Mouse (Mus musculus): ENCODE data around the gene Nr2c1. TPM values are rescaled to one million over a fixed set of nuclear protein-coding genes. Genes with fewer than 3 reads are reported as not detected.

Nr2c1 gene
- polyA plus RNA-seq, 1 experiment from 2014 or later, result 9.9 TPM

DNA sequence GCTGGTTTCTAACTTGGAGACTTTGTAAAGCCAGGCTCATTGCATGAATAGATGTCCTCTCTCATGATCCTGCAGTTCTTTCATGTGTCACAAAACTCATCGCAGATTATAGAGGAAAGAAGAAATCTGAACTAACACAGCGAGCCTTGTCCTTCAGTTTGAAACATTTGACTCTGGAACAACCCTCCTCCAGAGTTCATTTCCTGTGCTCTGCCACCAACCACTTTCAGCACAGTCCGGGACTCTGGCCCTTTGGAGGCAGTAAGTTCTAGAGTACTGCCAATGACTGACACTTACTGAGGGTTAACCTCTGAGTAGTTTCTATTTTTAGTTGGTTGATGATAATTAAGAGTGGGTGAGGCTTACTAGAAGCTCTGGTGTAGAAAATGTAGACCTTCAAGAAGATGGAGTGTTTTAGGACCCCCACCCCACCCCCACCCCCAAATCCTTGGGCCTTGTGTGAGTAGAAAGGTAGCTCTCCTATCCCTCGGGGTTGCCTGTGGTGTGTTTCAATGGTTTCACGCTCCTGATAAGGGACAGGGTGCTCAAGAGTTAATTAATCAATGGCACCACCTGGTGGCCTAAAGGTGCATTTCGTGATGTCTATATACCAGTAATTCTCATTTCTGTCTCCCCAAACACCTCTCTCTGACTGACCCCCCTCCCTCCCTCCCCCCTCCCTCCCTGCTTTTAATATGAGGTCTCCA is 31.8 kb upstream of the Nr2c1 start:
- H3K27ac ChIP-seq (ENCODE audit: low read length), result 0 out of 2 replicates have a peak overlapping the region, but pooled peaks have one; percentile 39

DNA sequence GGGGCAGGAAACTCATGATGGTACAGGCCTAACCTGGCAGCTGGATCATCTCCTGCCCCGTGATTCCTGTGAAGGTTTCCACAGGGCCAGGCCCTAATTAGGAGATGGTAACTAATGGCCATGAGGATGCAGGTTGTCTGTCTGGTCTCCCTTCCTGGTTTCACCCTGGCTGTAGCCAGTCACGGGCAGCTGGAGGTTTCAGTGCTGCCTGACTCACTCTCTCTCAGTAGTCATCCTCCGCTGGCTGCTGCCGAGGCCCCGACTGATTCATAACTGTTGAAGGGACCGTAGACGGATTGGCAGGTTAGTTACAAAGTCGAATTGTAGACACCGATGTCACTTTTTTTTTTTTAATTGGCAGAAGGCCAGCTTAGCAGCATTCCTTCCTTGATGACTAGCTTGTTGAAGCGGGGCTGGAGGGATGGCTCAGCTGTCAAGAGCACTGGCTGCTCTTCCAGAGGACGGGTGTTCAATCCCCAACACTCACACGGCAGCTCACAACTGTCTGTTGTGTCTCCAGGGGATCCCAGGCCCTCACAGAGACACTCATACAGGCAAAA is 31.0 kb upstream of the Nr2c1 start:
- H3K4me3 ChIP-seq (replicated peaks; ENCODE audit: low read length), result no peak overlapping the region
- H3K9me3 ChIP-seq (replicated peaks; ENCODE audit: control insufficient read depth, low read length), result no peaks in the 10 kb centered on the region
- 64% methylated on average over 12 of the region's 12 CpGs for WGBS
- ATAC-seq (ENCODE audit: insufficient read depth, low FRiP score), result no peak; the same call in 1 of the 2 replicates
- peaks cover 5% of the 10 kb centered on the region for H3K4me1 ChIP-seq (ENCODE audit: control insufficient read depth, insufficient read depth, low read length)
- no peak overlapping the region for H3K27ac ChIP-seq (ENCODE audit: low read length)
- no peaks in the 10 kb centered on the region for H3K36me3 ChIP-seq (ENCODE audit: control insufficient read depth, insufficient read depth, low read length)
- no peak overlapping the region for H3K4me2 ChIP-seq (ENCODE audit: low read depth, low read length)
- no peaks in the 10 kb centered on the region for H3K27me3 ChIP-seq (ENCODE audit: control insufficient read depth, insufficient read depth, low read length)
- no peak overlapping the region for H3K9ac ChIP-seq (ENCODE audit: low read length)

More for the DNA sequence above, 31.8 kb upstream of the Nr2c1 start:
- Histone ChIP-seq H3K9me3 (replicated peaks; ENCODE audit: control insufficient read depth, low read length) (no peaks in the 10 kb centered on the region), H3K9ac (ENCODE audit: low read length) (peak overlapping the region; percentile 23; the same call in 1 of the 2 replicates), H3K4me3 (replicated peaks; ENCODE audit: low read length) (no peak overlapping the region), H3K27me3 (ENCODE audit: control insufficient read depth, insufficient read depth, low read length) (no peaks in the 10 kb centered on the region), H3K4me2 (ENCODE audit: low read depth, low read length) (peak overlapping the region; percentile 14; the same call in 1 of the 2 replicates), H3K4me1 (ENCODE audit: control insufficient read depth, insufficient read depth, low read length) (peaks cover 5% of the 10 kb centered on the region), H3K36me3 (ENCODE audit: control insufficient read depth, insufficient read depth, low read length) (no peaks in the 10 kb centered on the region)
- 25% methylated on average over 6 of the region's 6 CpGs for WGBS
- ATAC-seq (ENCODE audit: insufficient read depth, low FRiP score), result peak; percentile 78; the same call in 1 of the 2 replicates

GRCm38 (mm10) chr10:94117916-94118315 is 29.9 kb upstream of the Nr2c1 start:
- Histone ChIP-seq H3K27me3 (ENCODE audit: control insufficient read depth, insufficient read depth, low read length) (no peaks in the 10 kb centered on the region), H3K4me1 (ENCODE audit: control insufficient read depth, insufficient read depth, low read length) (peaks cover 5% of the 10 kb centered on the region), H3K4me3 (replicated peaks; ENCODE audit: low read length) (no peak overlapping the region), H3K27ac (ENCODE audit: low read length) (no peak overlapping the region), H3K36me3 (ENCODE audit: control insufficient read depth, insufficient read depth, low read length) (no peaks in the 10 kb centered on the region), H3K9ac (ENCODE audit: low read length) (no peak overlapping the region), H3K9me3 (replicated peaks; ENCODE audit: control insufficient read depth, low read length) (no peaks in the 10 kb centered on the region), H3K4me2 (ENCODE audit: low read depth, low read length) (no peak overlapping the region)
- ATAC-seq (ENCODE audit: insufficient read depth, low FRiP score), result no peak
- 81% methylated on average over 3 of the region's 3 CpGs for WGBS

DNA sequence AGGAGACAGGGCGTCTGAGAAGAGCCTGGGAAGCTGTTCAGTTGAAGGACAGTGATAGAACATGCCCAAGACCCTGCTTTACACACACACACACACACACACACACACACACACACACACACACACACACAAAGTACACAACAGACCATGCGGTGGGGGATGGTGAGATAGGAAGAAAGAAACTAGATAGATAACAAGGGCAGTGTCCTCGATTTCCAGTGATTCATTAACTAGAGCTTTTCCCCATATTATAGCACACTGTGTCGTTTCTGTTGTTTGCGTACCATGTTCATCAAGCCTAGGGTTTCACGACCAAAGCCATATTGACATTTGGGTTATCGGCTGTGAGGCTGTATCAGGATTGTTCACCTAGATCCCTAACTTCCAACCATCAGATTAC is 28.8 kb upstream of the Nr2c1 start:
- no peaks in the 10 kb centered on the region for H3K9me3 ChIP-seq (replicated peaks; ENCODE audit: control insufficient read depth, low read length)
- no peak overlapping the region for H3K27ac ChIP-seq (ENCODE audit: low read length)
- peaks cover 5% of the 10 kb centered on the region for H3K4me1 ChIP-seq (ENCODE audit: control insufficient read depth, insufficient read depth, low read length)
- WGBS, result 72% methylated on average over 7 of the region's 7 CpGs
- no peaks in the 10 kb centered on the region for H3K36me3 ChIP-seq (ENCODE audit: control insufficient read depth, insufficient read depth, low read length)
- no peak overlapping the region for H3K9ac ChIP-seq (ENCODE audit: low read length)
- no peaks in the 10 kb centered on the region for H3K27me3 ChIP-seq (ENCODE audit: control insufficient read depth, insufficient read depth, low read length)
- no peak overlapping the region for H3K4me3 ChIP-seq (replicated peaks; ENCODE audit: low read length)
- H3K4me2 ChIP-seq (ENCODE audit: low read depth, low read length), result no peak overlapping the region
- ATAC-seq (ENCODE audit: insufficient read depth, low FRiP score), result no peak

- H3K27me3 ChIP-seq (ENCODE audit: control insufficient read depth, insufficient read depth, low read length), result no peaks in the 10 kb centered on the region
- H3K27ac ChIP-seq (ENCODE audit: low read length), result no peak overlapping the region
- H3K9me3 ChIP-seq (replicated peaks; ENCODE audit: control insufficient read depth, low read length), result no peaks in the 10 kb centered on the region
- peaks cover 5% of the 10 kb centered on the region for H3K4me1 ChIP-seq (ENCODE audit: control insufficient read depth, insufficient read depth, low read length)
- H3K4me2 ChIP-seq (ENCODE audit: low read depth, low read length), result no peak overlapping the region
- H3K9ac ChIP-seq (ENCODE audit: low read length), result no peak overlapping the region
- H3K36me3 ChIP-seq (ENCODE audit: control insufficient read depth, insufficient read depth, low read length), result no peaks in the 10 kb centered on the region
- H3K4me3 ChIP-seq (replicated peaks; ENCODE audit: low read length), result no peak overlapping the region
- 87% methylated on average over 9 of the region's 9 CpGs for WGBS
- ATAC-seq (ENCODE audit: insufficient read depth, low FRiP score), result no peak
Observed at GRCm38 (mm10) chr10:94120676-94121075, 27.1 kb upstream of the Nr2c1 start.

GRCm38 (mm10) chr10:94122595-94122994 is 25.2 kb upstream of the Nr2c1 start:
- WGBS, result 92% methylated on average over 7 of the region's 7 CpGs
- Histone ChIP-seq H3K4me2 (ENCODE audit: low read depth, low read length) (no peak overlapping the region), H3K36me3 (ENCODE audit: control insufficient read depth, insufficient read depth, low read length) (no peaks in the 10 kb centered on the region), H3K9me3 (replicated peaks; ENCODE audit: control insufficient read depth, low read length) (no peaks in the 10 kb centered on the region), H3K4me1 (ENCODE audit: control insufficient read depth, insufficient read depth, low read length) (no peaks in the 10 kb centered on the region), H3K9ac (ENCODE audit: low read length) (no peak overlapping the region), H3K4me3 (replicated peaks; ENCODE audit: low read length) (no peak overlapping the region), H3K27me3 (ENCODE audit: control insufficient read depth, insufficient read depth, low read length) (no peaks in the 10 kb centered on the region), H3K27ac (ENCODE audit: low read length) (no peak overlapping the region)
- ATAC-seq (ENCODE audit: insufficient read depth, low FRiP score), result no peak

- Histone ChIP-seq H3K4me1 (ENCODE audit: control insufficient read depth, insufficient read depth, low read length) (peaks cover 5% of the 10 kb centered on the region), H3K27me3 (ENCODE audit: control insufficient read depth, insufficient read depth, low read length) (no peaks in the 10 kb centered on the region), H3K4me2 (ENCODE audit: low read depth, low read length) (no peak overlapping the region), H3K36me3 (ENCODE audit: control insufficient read depth, insufficient read depth, low read length) (no peaks in the 10 kb centered on the region), H3K4me3 (replicated peaks; ENCODE audit: low read length) (no peak overlapping the region), H3K27ac (ENCODE audit: low read length) (no peak overlapping the region), H3K9ac (ENCODE audit: low read length) (no peak overlapping the region), H3K9me3 (replicated peaks; ENCODE audit: control insufficient read depth, low read length) (no peaks in the 10 kb centered on the region)
- WGBS, result 93% methylated on average over 5 of the region's 5 CpGs
- ATAC-seq (ENCODE audit: insufficient read depth, low FRiP score), result no peak
Observed at GRCm38 (mm10) chr10:94123581-94123980, 24.2 kb upstream of the Nr2c1 start.

GRCm38 (mm10) chr10:94124376-94124775 is 23.4 kb upstream of the Nr2c1 start:
- Histone ChIP-seq H3K9ac (ENCODE audit: low read length) (no peak overlapping the region), H3K36me3 (ENCODE audit: control insufficient read depth, insufficient read depth, low read length) (no peaks in the 10 kb centered on the region), H3K27me3 (ENCODE audit: control insufficient read depth, insufficient read depth, low read length) (no peaks in the 10 kb centered on the region), H3K9me3 (replicated peaks; ENCODE audit: control insufficient read depth, low read length) (no peaks in the 10 kb centered on the region), H3K27ac (ENCODE audit: low read length) (no peak overlapping the region), H3K4me3 (replicated peaks; ENCODE audit: low read length) (no peak overlapping the region), H3K4me1 (ENCODE audit: control insufficient read depth, insufficient read depth, low read length) (peaks cover 13% of the 10 kb centered on the region), H3K4me2 (ENCODE audit: low read depth, low read length) (no peak overlapping the region)
- 80% methylated on average over 5 of the region's 5 CpGs for WGBS
- ATAC-seq (ENCODE audit: insufficient read depth, low FRiP score), result no peak

DNA sequence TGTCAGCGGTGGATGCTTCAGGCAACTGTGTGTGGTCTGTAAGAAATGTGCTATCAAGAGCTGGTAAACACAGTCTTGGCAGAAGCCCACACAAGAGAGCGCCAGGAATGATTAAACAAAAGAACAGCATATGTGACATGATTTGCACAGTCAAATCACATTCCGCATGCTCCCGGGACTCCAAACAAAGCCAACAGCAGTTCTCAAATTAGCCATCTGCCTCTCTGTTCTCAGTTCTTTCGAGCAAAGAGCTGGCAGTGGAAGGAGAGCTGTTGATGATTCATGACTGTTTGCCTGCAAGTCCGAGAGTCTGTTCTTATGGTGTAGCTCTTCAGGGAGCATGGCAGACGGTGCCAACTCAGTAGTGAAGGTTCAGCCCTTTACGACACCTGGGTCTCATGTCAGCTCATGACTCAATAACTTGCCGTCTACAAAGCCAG is 18.1 kb upstream of the Nr2c1 start:
- H3K9ac ChIP-seq (ENCODE audit: low read length), result no peak overlapping the region
- peak overlapping the region; percentile 81 for H3K27ac ChIP-seq (ENCODE audit: low read length)
- H3K27me3 ChIP-seq (ENCODE audit: control insufficient read depth, insufficient read depth, low read length), result no peaks in the 10 kb centered on the region
- 20% methylated on average over 9 of the region's 9 CpGs for WGBS
- ATAC-seq (ENCODE audit: insufficient read depth, low FRiP score), result peak; percentile 85
- no peaks in the 10 kb centered on the region for H3K9me3 ChIP-seq (replicated peaks; ENCODE audit: control insufficient read depth, low read length)
- peaks cover 18% of the 10 kb centered on the region for H3K4me1 ChIP-seq (ENCODE audit: control insufficient read depth, insufficient read depth, low read length)
- 0 out of 2 replicates have a peak overlapping the region, but pooled peaks have one; percentile 0 for H3K4me2 ChIP-seq (ENCODE audit: low read depth, low read length)
- no peak overlapping the region for H3K4me3 ChIP-seq (replicated peaks; ENCODE audit: low read length)
- no peaks in the 10 kb centered on the region for H3K36me3 ChIP-seq (ENCODE audit: control insufficient read depth, insufficient read depth, low read length)

Measured in stomach, embryonic 16.5 days (tissue).